In the genomic region with DNA sequence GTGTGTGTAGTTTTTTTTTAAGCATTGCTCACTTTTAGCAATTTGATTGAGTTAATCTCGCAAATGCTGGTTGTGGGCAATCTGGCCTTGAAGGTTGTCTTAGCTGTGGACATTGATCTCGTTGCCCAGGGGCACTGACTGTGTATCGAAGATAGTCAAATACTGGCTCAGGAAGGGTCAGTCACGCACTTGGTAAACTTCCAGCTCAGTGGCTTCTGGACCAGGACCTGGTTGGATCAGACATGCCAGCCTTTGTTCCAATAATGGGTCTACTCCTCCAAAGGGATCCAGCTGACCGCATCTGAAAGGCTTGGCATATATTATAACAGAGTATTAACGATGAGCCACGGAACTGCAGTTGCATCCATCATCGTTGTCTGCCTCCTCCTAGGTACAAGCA, we compare ENCODE assay signal across 18 mouse cellular contexts.
"Had no signal": no experiment of that assay in that cellular context is flagged by ENCODE, and none has a peak within 500 bp of the region (broad histone marks: within the 10 kb centered on the region; RNA-seq: fewer than 3 reads in every experiment).

No protein-coding gene starts in this region.

- H3K36me3 ChIP-seq: midbrain, embryonic 10.5 days; midbrain, embryonic 12.5 days; neural tube, embryonic 13.5 days; neural tube, embryonic 15.5 days had no signal

- DNase-seq: lung, adult 18-20 months; lung, embryonic 14.5 days; lung, postnatal 10 days; lung, postnatal 4 days; midbrain, embryonic 14.5 days; retina, postnatal 1 day; right cerebral cortex, adult 18-20 months; right cerebral cortex, postnatal 25 days; right cerebral cortex, postnatal 4 days; spleen, adult 18-20 months; thymus, adult 18-20 months; thymus, postnatal 14 days; thymus, postnatal 36 days had no signal

- H3K4me1 ChIP-seq: midbrain, embryonic 10.5 days; neural tube, embryonic 13.5 days; neural tube, embryonic 15.5 days had no signal

- H3K4me3 ChIP-seq: midbrain, embryonic 10.5 days; midbrain, embryonic 12.5 days; myocyte; neural tube, embryonic 13.5 days; neural tube, embryonic 15.5 days had no signal

- H3K27ac ChIP-seq: midbrain, embryonic 10.5 days; midbrain, embryonic 12.5 days; neural tube, embryonic 13.5 days; neural tube, embryonic 15.5 days had no signal

- H3K9ac ChIP-seq: lung, embryonic 14.5 days; midbrain, embryonic 12.5 days; neural tube, embryonic 13.5 days; neural tube, embryonic 15.5 days had no signal

- H3K9me3 ChIP-seq: midbrain, embryonic 10.5 days; midbrain, embryonic 12.5 days; neural tube, embryonic 13.5 days; neural tube, embryonic 15.5 days had no signal

- H3K27me3 ChIP-seq: midbrain, embryonic 12.5 days; neural tube, embryonic 13.5 days; neural tube, embryonic 15.5 days had no signal

- H3K4me2 ChIP-seq: lung, embryonic 14.5 days; midbrain, embryonic 12.5 days; neural tube, embryonic 13.5 days; neural tube, embryonic 15.5 days had no signal
